Mouse (Mus musculus) megakaryocyte, embryonic 14.5 days (primary cell): ENCODE results near the gene Tmtc1. TPM values are rescaled to one million over a fixed set of nuclear protein-coding genes. Genes with fewer than 3 reads are reported as not detected.

Source experiments
- H3K27me3 ChIP-seq: replicated peaks from 2 replicates; pipeline ENCODE3; 2012; ENCODE audit warnings: inconsistent platforms
- H3K36me3 ChIP-seq: replicated peaks from 2 replicates; pipeline ENCODE3; 2012; ENCODE audit warnings: low read length, inconsistent platforms, mixed read lengths
- H3K4me1 ChIP-seq: 2 replicates; pipeline ENCODE4 v1.6.1; 2012; ENCODE audit warnings: inconsistent platforms
- H3K4me3 ChIP-seq: replicated peaks from 2 replicates; pipeline ENCODE3; 2012; ENCODE audit warnings: moderate library complexity, mild to moderate bottlenecking, inconsistent platforms
- H3K9me3 ChIP-seq: 2 replicates; pipeline ENCODE4 v1.6.1; 2012; ENCODE audit warnings: inconsistent platforms
- FLI1 ChIP-seq: IDR thresholded peaks from 2 replicates; pipeline ENCODE4 v1.6.1; 2012; ENCODE audit warnings: low read length, inconsistent platforms, mixed read lengths
- GATA1 ChIP-seq: IDR thresholded peaks from 3 replicates; pipeline ENCODE4 v1.6.1; 2012; ENCODE audit warnings: mixed read lengths, low read length, inconsistent platforms, borderline replicate concordance
- polyA plus RNA-seq: library from polyadenylated mRNA; stranded (reverse); fragments of >175 nt; gene quantifications from 2 replicates; pipeline ENCODE4 v1.2.3, GENCODE M21; 2012; ENCODE audit warnings: low replicate concordance; ENCODE audit not compliant: insufficient read depth

Tmtc1 gene
- polyA plus RNA-seq, 1 experiment = not detected

GRCm38 (mm10) chr6:148437565-148437964, 6.6 kb downstream of the Tmtc1 start:
- H3K27me3 ChIP-seq = peaks cover 39% of the 10 kb centered on the region
- TF ChIP-seq FLI1 (no peak), GATA1 (no peak)
- no peaks in the 10 kb centered on the region for H3K36me3 ChIP-seq
- H3K4me1 ChIP-seq = peaks cover 9% of the 10 kb centered on the region; the same call in 1 of the 2 replicates
- H3K4me3 ChIP-seq = no peak overlapping the region
- H3K9me3 ChIP-seq = no peaks in the 10 kb centered on the region

DNA sequence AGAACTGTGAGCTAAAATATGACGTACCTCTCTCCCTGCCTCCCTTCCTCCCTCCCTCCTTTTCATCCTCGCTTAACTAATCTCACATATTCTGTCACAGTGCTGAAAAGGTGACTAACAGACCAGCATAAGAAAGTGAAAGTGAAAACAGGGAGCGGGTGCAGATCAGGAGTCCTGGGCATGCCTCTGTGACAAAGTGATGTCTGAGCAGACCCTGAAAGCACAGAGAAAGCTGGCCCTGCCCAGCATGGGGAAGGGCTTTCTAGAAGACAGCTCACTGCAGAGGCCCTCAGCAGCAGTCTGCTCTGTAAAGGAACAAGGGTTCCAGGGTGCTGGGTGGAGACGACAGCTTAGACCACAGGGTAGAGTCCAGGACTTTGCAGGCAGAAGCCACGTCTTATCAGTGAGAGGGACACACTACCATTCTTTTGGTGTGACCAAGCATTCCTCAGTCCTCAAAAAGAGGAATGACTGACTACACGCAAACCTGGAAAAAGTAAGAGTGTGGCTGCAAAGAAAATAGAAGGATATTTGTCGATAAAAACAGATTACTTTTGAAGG, 7.7 kb downstream of the Tmtc1 start:
- Histone ChIP-seq H3K27me3 (peaks cover 33% of the 10 kb centered on the region), H3K9me3 (no peaks in the 10 kb centered on the region), H3K36me3 (no peaks in the 10 kb centered on the region), H3K4me3 (peak overlapping the region; percentile 77), H3K4me1 (peaks cover 7% of the 10 kb centered on the region; the same call in 1 of the 2 replicates)
- no peak for TF ChIP-seq FLI1
- TF ChIP-seq GATA1 = no peak

GRCm38 (mm10) chr6:148421577-148421976, 22.6 kb downstream of the Tmtc1 start:
- peaks cover 8% of the 10 kb centered on the region; the same call in 1 of the 2 replicates for H3K4me1 ChIP-seq
- H3K4me3 ChIP-seq = no peak overlapping the region
- no peak for TF ChIP-seq GATA1
- TF ChIP-seq FLI1 = no peak
- H3K27me3 ChIP-seq = peaks cover 5% of the 10 kb centered on the region
- H3K36me3 ChIP-seq = no peaks in the 10 kb centered on the region
- no peaks in the 10 kb centered on the region for H3K9me3 ChIP-seq

GRCm38 (mm10) chr6:148420387-148420786, 23.8 kb downstream of the Tmtc1 start:
- Histone ChIP-seq H3K9me3 (no peaks in the 10 kb centered on the region), H3K4me1 (peaks cover 8% of the 10 kb centered on the region; the same call in 1 of the 2 replicates), H3K36me3 (no peaks in the 10 kb centered on the region), H3K4me3 (no peak overlapping the region), H3K27me3 (peaks cover 5% of the 10 kb centered on the region)
- TF ChIP-seq FLI1 (no peak), GATA1 (no peak)

GRCm38 (mm10) chr6:148416597-148416996, 27.6 kb downstream of the Tmtc1 start:
- peaks cover 8% of the 10 kb centered on the region for H3K27me3 ChIP-seq
- H3K4me1 ChIP-seq = peaks cover 8% of the 10 kb centered on the region; the same call in 1 of the 2 replicates
- no peak overlapping the region for H3K4me3 ChIP-seq
- no peak for TF ChIP-seq GATA1
- TF ChIP-seq FLI1 = no peak
- no peaks in the 10 kb centered on the region for H3K36me3 ChIP-seq
- no peaks in the 10 kb centered on the region for H3K9me3 ChIP-seq

DNA sequence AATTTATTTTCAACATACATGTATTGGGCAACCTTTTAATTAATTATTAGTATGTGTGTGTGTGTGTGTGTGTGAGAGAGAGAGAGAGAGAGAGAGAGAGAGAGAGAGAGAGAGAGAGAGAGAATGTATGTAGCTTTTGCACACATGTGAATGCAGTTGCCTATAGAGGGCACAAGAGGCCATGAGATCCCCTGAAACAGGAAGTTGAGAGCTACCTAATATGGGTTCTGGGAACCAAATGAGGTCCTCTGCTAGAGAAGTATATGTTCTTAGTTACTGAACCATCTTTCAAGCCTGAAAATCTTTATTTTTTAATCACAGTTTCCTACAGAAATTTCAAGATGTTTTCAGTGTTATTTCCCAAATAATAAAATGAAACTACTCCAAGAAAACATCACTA, 30.6 kb downstream of the Tmtc1 start:
- Histone ChIP-seq H3K36me3 (no peaks in the 10 kb centered on the region), H3K27me3 (peaks cover 4% of the 10 kb centered on the region), H3K4me1 (no peaks in the 10 kb centered on the region), H3K4me3 (no peak overlapping the region), H3K9me3 (no peaks in the 10 kb centered on the region)
- no peak for TF ChIP-seq FLI1
- TF ChIP-seq GATA1 = no peak

- Histone ChIP-seq H3K9me3 (no peaks in the 10 kb centered on the region), H3K4me3 (no peak overlapping the region), H3K27me3 (peaks cover 4% of the 10 kb centered on the region), H3K4me1 (no peaks in the 10 kb centered on the region), H3K36me3 (no peaks in the 10 kb centered on the region)
- TF ChIP-seq GATA1 = no peak
- no peak for TF ChIP-seq FLI1
These were observed 37.2 kb downstream of the Tmtc1 start for GRCm38 (mm10) chr6:148406792-148407490.

GRCm38 (mm10) chr6:148405599-148405998, 38.6 kb downstream of the Tmtc1 start:
- no peak overlapping the region for H3K4me3 ChIP-seq
- H3K27me3 ChIP-seq = peaks cover 4% of the 10 kb centered on the region
- H3K4me1 ChIP-seq = no peaks in the 10 kb centered on the region
- H3K36me3 ChIP-seq = no peaks in the 10 kb centered on the region
- H3K9me3 ChIP-seq = no peaks in the 10 kb centered on the region
- TF ChIP-seq GATA1 (no peak), FLI1 (no peak)

GRCm38 (mm10) chr6:148404500-148404899, 39.7 kb downstream of the Tmtc1 start:
- no peaks in the 10 kb centered on the region for H3K36me3 ChIP-seq
- no peak overlapping the region for H3K4me3 ChIP-seq
- no peaks in the 10 kb centered on the region for H3K4me1 ChIP-seq
- TF ChIP-seq FLI1 (no peak), GATA1 (no peak)
- no peaks in the 10 kb centered on the region for H3K9me3 ChIP-seq
- peaks cover 5% of the 10 kb centered on the region for H3K27me3 ChIP-seq

DNA sequence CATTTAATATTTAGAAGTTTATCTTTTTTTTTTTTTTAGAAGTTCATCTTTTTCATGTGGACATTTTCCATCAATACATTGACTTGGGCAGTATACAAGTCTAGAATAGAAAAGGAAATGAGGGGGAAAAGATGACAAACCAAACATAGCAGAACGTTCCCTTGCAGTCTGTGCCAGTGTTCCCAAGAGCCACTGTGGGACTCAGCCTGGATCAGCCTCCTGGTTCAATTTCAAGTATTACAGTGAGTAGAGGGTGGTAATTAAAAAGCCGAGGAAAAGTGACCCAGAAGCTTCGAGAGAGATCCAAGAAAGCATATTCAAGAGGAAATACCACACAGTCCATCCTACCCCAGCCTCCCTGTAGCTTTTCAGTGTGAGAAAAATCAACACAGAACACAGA, 40.4 kb downstream of the Tmtc1 start:
- no peaks in the 10 kb centered on the region for H3K9me3 ChIP-seq
- no peaks in the 10 kb centered on the region for H3K36me3 ChIP-seq
- no peaks in the 10 kb centered on the region for H3K4me1 ChIP-seq
- no peak overlapping the region for H3K4me3 ChIP-seq
- H3K27me3 ChIP-seq = peaks cover 6% of the 10 kb centered on the region
- TF ChIP-seq GATA1 (no peak), FLI1 (no peak)
